Mouse (Mus musculus): ENCODE data around the gene Gm27021. TPM values are rescaled to one million over a fixed set of nuclear protein-coding genes. Genes with fewer than 3 reads are reported as not detected.

Gene Gm27021
- polyA plus RNA-seq, 1 experiment from 2014 or later, result 6.8 TPM

- Histone ChIP-seq H3K27ac (no peak overlapping the region), H3K4me1 (peaks cover 39% of the 10 kb centered on the region), H3K36me3 (replicated peaks) (peaks cover 45% of the 10 kb centered on the region), H3K9me3 (no peaks in the 10 kb centered on the region), H3K4me2 (no peak overlapping the region), H3K4me3 (no peak overlapping the region), H3K9ac (no peak overlapping the region), H3K27me3 (replicated peaks) (no peaks in the 10 kb centered on the region)
- ATAC-seq (replicated peaks), result no peak
- WGBS, result 96% methylated on average over 37 of the region's 37 CpGs
Observed at GRCm38 (mm10) chr8:120568164-120568798, 99.6 kb downstream of the Gm27021 start.

GRCm38 (mm10) chr8:120567731-120568130 is 100.1 kb downstream of the Gm27021 start:
- peaks cover 44% of the 10 kb centered on the region for H3K4me1 ChIP-seq
- 97% methylated on average over 17 of the region's 17 CpGs for WGBS
- no peak for ATAC-seq (replicated peaks)

GRCm38 (mm10) chr8:120566681-120567080 is 101.2 kb downstream of the Gm27021 start:
- no peak for ATAC-seq (replicated peaks)
- peaks cover 55% of the 10 kb centered on the region for H3K4me1 ChIP-seq
- no peaks in the 10 kb centered on the region for H3K9me3 ChIP-seq
- H3K9ac ChIP-seq, result no peak overlapping the region
- H3K27me3 ChIP-seq (replicated peaks), result no peaks in the 10 kb centered on the region
- no peak overlapping the region for H3K27ac ChIP-seq
- WGBS, result 73% methylated on average over 8 of the region's 8 CpGs
- H3K4me2 ChIP-seq, result no peak overlapping the region
- H3K4me3 ChIP-seq, result no peak overlapping the region
- H3K36me3 ChIP-seq (replicated peaks), result peaks cover 34% of the 10 kb centered on the region

More at GRCm38 (mm10) chr8:120567731-120568130, 100.1 kb downstream of the Gm27021 start:
- H3K4me3 ChIP-seq, result no peak overlapping the region
- H3K4me2 ChIP-seq, result no peak overlapping the region
- no peak overlapping the region for H3K27ac ChIP-seq
- peaks cover 40% of the 10 kb centered on the region for H3K36me3 ChIP-seq (replicated peaks)
- H3K9me3 ChIP-seq, result no peaks in the 10 kb centered on the region
- H3K27me3 ChIP-seq (replicated peaks), result no peaks in the 10 kb centered on the region
- no peak overlapping the region for H3K9ac ChIP-seq

GRCm38 (mm10) chr8:120565151-120565711 is 102.6 kb downstream of the Gm27021 start:
- 7% methylated on average over 7 of the region's 7 CpGs for WGBS
- Histone ChIP-seq H3K4me2 (no peak overlapping the region), H3K4me3 (no peak overlapping the region), H3K9ac (no peak overlapping the region), H3K4me1 (peaks cover 67% of the 10 kb centered on the region), H3K9me3 (no peaks in the 10 kb centered on the region), H3K27ac (peak overlapping the region; percentile 72), H3K27me3 (replicated peaks) (no peaks in the 10 kb centered on the region), H3K36me3 (replicated peaks) (peaks cover 26% of the 10 kb centered on the region)
- no peak for ATAC-seq (replicated peaks)

GRCm38 (mm10) chr8:120563851-120564837 is 103.7 kb downstream of the Gm27021 start:
- no peak overlapping the region for H3K4me3 ChIP-seq
- no peaks in the 10 kb centered on the region for H3K9me3 ChIP-seq
- H3K4me2 ChIP-seq, result no peak overlapping the region
- H3K27me3 ChIP-seq (replicated peaks), result no peaks in the 10 kb centered on the region
- peaks cover 78% of the 10 kb centered on the region for H3K4me1 ChIP-seq
- H3K27ac ChIP-seq, result peak overlapping the region; percentile 72
- peak; percentile 51 for ATAC-seq (replicated peaks)
- H3K36me3 ChIP-seq (replicated peaks), result peaks cover 24% of the 10 kb centered on the region
- no peak overlapping the region for H3K9ac ChIP-seq
- 6% methylated on average over 20 of the region's 20 CpGs for WGBS

GRCm38 (mm10) chr8:120563348-120563724 is 104.5 kb downstream of the Gm27021 start:
- H3K4me1 ChIP-seq, result peaks cover 86% of the 10 kb centered on the region
- H3K27ac ChIP-seq, result peak overlapping the region; percentile 72
- 11% methylated on average over 8 of the region's 8 CpGs for WGBS
- H3K36me3 ChIP-seq (replicated peaks), result peaks cover 16% of the 10 kb centered on the region
- H3K4me2 ChIP-seq, result no peak overlapping the region
- H3K9ac ChIP-seq, result no peak overlapping the region
- 0 out of 2 replicates have a peak, but pooled peaks have one; percentile 10 for ATAC-seq (replicated peaks)
- no peaks in the 10 kb centered on the region for H3K27me3 ChIP-seq (replicated peaks)
- no peaks in the 10 kb centered on the region for H3K9me3 ChIP-seq
- no peak overlapping the region for H3K4me3 ChIP-seq

GRCm38 (mm10) chr8:120562680-120563347 is 105.1 kb downstream of the Gm27021 start:
- Histone ChIP-seq H3K9ac (no peak overlapping the region), H3K27me3 (replicated peaks) (no peaks in the 10 kb centered on the region), H3K36me3 (replicated peaks) (peaks cover 11% of the 10 kb centered on the region), H3K4me1 (peaks cover 91% of the 10 kb centered on the region), H3K27ac (peak overlapping the region; percentile 72), H3K4me3 (no peak overlapping the region), H3K9me3 (no peaks in the 10 kb centered on the region), H3K4me2 (no peak overlapping the region)
- 80% methylated on average over 18 of the region's 18 CpGs for WGBS
- no peak for ATAC-seq (replicated peaks)

GRCm38 (mm10) chr8:120561539-120562435 is 106.1 kb downstream of the Gm27021 start:
- Histone ChIP-seq H3K36me3 (replicated peaks) (peaks cover 1% of the 10 kb centered on the region), H3K9me3 (no peaks in the 10 kb centered on the region), H3K4me3 (no peak overlapping the region), H3K4me2 (no peak overlapping the region), H3K4me1 (peaks cover 99% of the 10 kb centered on the region), H3K27me3 (replicated peaks) (no peaks in the 10 kb centered on the region), H3K9ac (no peak overlapping the region), H3K27ac (peak overlapping the region; percentile 72)
- no peak for ATAC-seq (replicated peaks)
- WGBS, result 82% methylated on average over 22 of the region's 22 CpGs

- Histone ChIP-seq H3K4me2 (no peak overlapping the region), H3K27ac (0 out of 2 replicates have a peak overlapping the region, but pooled peaks have one; percentile 74), H3K36me3 (replicated peaks) (no peaks in the 10 kb centered on the region), H3K4me1 (peaks cover 100% of the 10 kb centered on the region), H3K4me3 (no peak overlapping the region), H3K27me3 (replicated peaks) (no peaks in the 10 kb centered on the region), H3K9me3 (no peaks in the 10 kb centered on the region), H3K9ac (0 out of 2 replicates have a peak overlapping the region, but pooled peaks have one; percentile 2)
- 73% methylated on average over 5 of the region's 5 CpGs for WGBS
- ATAC-seq (replicated peaks), result no peak
Observed at GRCm38 (mm10) chr8:120560535-120560934, 107.3 kb downstream of the Gm27021 start.

- Histone ChIP-seq H3K4me3 (no peak overlapping the region), H3K27me3 (replicated peaks) (no peaks in the 10 kb centered on the region), H3K27ac (peak overlapping the region; percentile 74), H3K36me3 (replicated peaks) (no peaks in the 10 kb centered on the region), H3K4me1 (peaks cover 97% of the 10 kb centered on the region), H3K9ac (0 out of 2 replicates have a peak overlapping the region, but pooled peaks have one; percentile 2), H3K4me2 (no peak overlapping the region), H3K9me3 (no peaks in the 10 kb centered on the region)
- ATAC-seq (replicated peaks), result peak; percentile 21; the same call in 1 of the 2 replicates
- WGBS, result 7% methylated on average over 11 of the region's 11 CpGs
Observed at GRCm38 (mm10) chr8:120559654-120560053, 108.2 kb downstream of the Gm27021 start.
